Mouse (Mus musculus): Measurements from ENCODE around the gene Tmem39a.

GRCm38 (mm10) chr16:38620696-38621450 is 62.4 kb downstream of the Tmem39a start:
- TF ChIP-seq CTCF (IDR thresholded peaks at IDR 0.05; ENCODE audit: low read depth) (no peak), EP300 (IDR thresholded peaks at IDR 0.05; ENCODE audit: low read depth) (no peak)
